Mouse (Mus musculus) intestine, postnatal 0 days (tissue): ENCODE results near the gene Rph3al. TPM values are rescaled to one million over a fixed set of nuclear protein-coding genes. Genes with fewer than 3 reads are reported as not detected.
A peak's percentile ranks its signal among the peaks of the same experiment; 100 is the strongest.

Experiments used
- ATAC-seq: fragments of 200-750 bp; cut with Nextera tagmentation; 2 replicates; pipeline ENCODE4 v1.8.0; 2017; ENCODE audit warnings: mild to moderate bottlenecking, moderate TSS enrichment, moderate library complexity
- H3K27ac ChIP-seq: fragments of 300-500 bp; sonication (generic); 2 replicates; pipeline ENCODE4 v1.5.1; 2014; ENCODE audit warnings: mild to moderate bottlenecking, low read depth, low read length, moderate library complexity
- H3K27me3 ChIP-seq: fragments of 300-500 bp; sonication (generic); replicated peaks from 2 replicates; pipeline ENCODE4 v1.6.1; 2014; ENCODE audit warnings: low read length, mixed read lengths; ENCODE audit not compliant: control insufficient read depth, insufficient read depth
- H3K36me3 ChIP-seq: fragments of 300-500 bp; sonication (generic); 2 replicates; pipeline ENCODE4 v1.6.1; 2014; ENCODE audit warnings: mild to moderate bottlenecking, moderate library complexity; ENCODE audit not compliant: control insufficient read depth, insufficient read depth
- H3K4me1 ChIP-seq: fragments of 300-500 bp; sonication (generic); replicated peaks from 2 replicates; pipeline ENCODE4 v1.6.1; 2014; ENCODE audit warnings: antibody characterized with exemption, low read length, mixed read lengths; ENCODE audit not compliant: control insufficient read depth, insufficient read depth
- H3K4me2 ChIP-seq: fragments of 300-500 bp; sonication (generic); replicated peaks from 2 replicates; pipeline ENCODE4 v1.6.1; 2014; ENCODE audit warnings: low read depth, mild to moderate bottlenecking, moderate library complexity
- H3K4me3 ChIP-seq: fragments of 300-500 bp; sonication (generic); 2 replicates; pipeline ENCODE4 v1.5.1; 2014; ENCODE audit warnings: low read depth, low read length
- H3K9ac ChIP-seq: fragments of 300-500 bp; sonication (generic); 2 replicates; pipeline ENCODE4 v1.6.1; 2014; ENCODE audit warnings: mild to moderate bottlenecking, low read depth, low read length
- H3K9me3 ChIP-seq: fragments of 300-500 bp; sonication (generic); 2 replicates; pipeline ENCODE4 v1.6.1; 2016; ENCODE audit warnings: mixed run types; ENCODE audit not compliant: control insufficient read depth
- CTCF ChIP-seq: sonication (generic); IDR thresholded peaks from 2 replicates; pipeline ENCODE4 v1.5.1; 2016; ENCODE audit warnings: low read depth, mild to moderate bottlenecking, control low read depth, antibody characterized with exemption, moderate library complexity
- WGBS: fragments of 180-500 bp; shearing (Covaris S2); extraction: QIAGEN DNeasy Blood & Tissue Kit; methylation state at CpG from one replicate; pipeline ENCODE4 v1.1.7; 2014; 5-methylcytosine and 5-hydroxymethylcytosine counted together
- polyA plus RNA-seq: library from polyadenylated mRNA; unstranded; fragments of >200 nt; fragmentation: Nextera tagmentation; extraction: Ambion mirVana; gene quantifications from 2 replicates; pipeline ENCODE4 v1.2.1, GENCODE M21; 2015

Rph3al gene
- polyA plus RNA-seq, 1 experiment from 2014 or later = 10.5 TPM

DNA sequence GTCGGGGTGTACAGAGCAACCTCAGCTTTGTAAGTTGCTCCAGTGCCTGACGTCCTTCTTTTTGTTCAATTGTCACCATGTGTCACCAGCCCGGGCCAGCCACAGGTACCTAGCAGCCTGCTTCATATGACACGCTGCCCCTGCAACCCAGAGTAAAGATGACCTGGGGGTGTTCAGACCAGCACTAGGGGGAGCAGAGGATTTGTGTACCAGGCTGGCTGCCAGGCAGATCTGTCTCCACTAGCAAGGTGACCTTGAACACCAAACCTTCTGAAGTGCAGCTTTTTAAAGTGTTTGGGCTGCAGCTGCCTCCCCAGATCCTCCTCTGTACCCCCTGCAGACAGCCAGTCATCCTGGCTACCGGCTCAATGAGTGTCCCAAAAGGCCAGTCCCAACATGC is 9.0 kb upstream of the Rph3al start:
- ATAC-seq = 0 out of 2 replicates have a peak, but pooled peaks have one; percentile 17
- WGBS = 31% methylated on average over 5 of the region's 5 CpGs

DNA sequence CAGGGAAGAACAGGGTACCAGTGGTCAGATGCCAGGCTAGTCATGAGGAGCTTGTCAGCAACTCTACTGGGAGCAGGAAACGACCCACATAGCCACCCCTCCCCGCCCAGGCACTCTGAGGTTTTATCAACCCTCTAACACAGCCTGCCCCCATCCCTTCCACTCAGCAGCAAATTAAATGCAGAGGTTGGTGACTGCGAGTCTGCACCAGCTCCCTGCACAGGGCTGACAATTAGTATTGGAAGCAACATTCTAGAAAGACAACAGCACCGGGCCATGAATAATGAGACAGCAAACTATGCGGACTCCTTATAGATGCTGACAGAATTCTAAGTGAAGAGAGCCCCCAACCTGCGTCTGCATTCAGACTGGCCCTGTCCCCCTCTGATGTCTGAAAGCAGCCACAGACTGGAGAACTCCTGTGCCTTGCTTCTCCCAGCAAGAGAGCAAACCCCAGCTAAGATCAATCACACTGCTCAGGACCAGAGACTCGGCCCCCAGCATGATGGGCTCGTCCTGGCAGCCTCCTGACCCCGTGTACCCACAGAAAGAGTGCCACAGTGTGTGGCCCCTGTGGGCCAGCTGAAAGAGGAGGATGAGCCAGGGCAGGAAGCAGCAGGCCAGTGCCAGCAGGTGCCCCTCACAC is 7.7 kb upstream of the Rph3al start:
- Histone ChIP-seq H3K4me3 (no peak overlapping the region), H3K27ac (no peak overlapping the region), H3K27me3 (no peaks in the 10 kb centered on the region), H3K9ac (no peak overlapping the region), H3K4me2 (no peak overlapping the region), H3K9me3 (0 out of 2 replicates have a peak, but pooled peaks cover 7% of the 10 kb centered on the region), H3K36me3 (no peaks in the 10 kb centered on the region), H3K4me1 (0 out of 2 replicates have a peak, but pooled peaks cover 3% of the 10 kb centered on the region)
- no peak for ATAC-seq
- WGBS = 44% methylated on average over 9 of the region's 9 CpGs
- no peak for TF ChIP-seq CTCF

More for the DNA sequence above, 9.0 kb upstream of the Rph3al start:
- Histone ChIP-seq H3K9me3 (0 out of 2 replicates have a peak, but pooled peaks cover 7% of the 10 kb centered on the region), H3K4me2 (peak overlapping the region; percentile 37), H3K27me3 (no peaks in the 10 kb centered on the region), H3K4me1 (0 out of 2 replicates have a peak, but pooled peaks cover 3% of the 10 kb centered on the region), H3K27ac (peak overlapping the region; percentile 73), H3K36me3 (no peaks in the 10 kb centered on the region), H3K9ac (no peak overlapping the region), H3K4me3 (no peak overlapping the region)
- TF ChIP-seq CTCF = peak; percentile 43

DNA sequence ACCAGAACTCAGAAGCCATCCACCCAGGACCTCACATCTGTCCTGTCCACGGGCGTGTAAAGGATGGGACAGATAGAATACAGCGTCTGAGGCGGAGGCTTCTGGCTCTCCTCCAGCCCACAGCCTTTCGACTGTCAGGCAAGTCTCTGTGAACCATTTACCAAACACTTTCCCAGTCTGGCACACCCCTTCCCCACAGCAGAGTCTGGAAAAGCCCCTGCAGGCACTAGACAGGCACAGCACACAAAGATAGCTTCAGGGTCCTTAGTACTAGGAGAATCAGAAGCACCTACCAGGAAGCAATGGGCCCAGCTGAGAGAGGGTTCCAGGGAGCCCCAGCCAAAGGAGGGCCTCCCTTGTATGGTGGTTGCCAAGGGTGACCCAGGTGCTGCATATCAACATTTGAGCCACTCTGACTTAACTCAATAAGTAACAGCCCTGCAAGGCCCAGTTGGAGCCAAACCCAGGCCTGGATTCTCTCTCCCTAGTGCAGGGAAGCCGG is 808 bp downstream of the Rph3al start:
- Histone ChIP-seq H3K4me1 (peaks cover 29% of the 10 kb centered on the region), H3K9me3 (no peaks in the 10 kb centered on the region), H3K4me2 (peak overlapping the region; percentile 59), H3K4me3 (peak overlapping the region; percentile 24), H3K27ac (peak overlapping the region; percentile 84), H3K36me3 (no peaks in the 10 kb centered on the region), H3K27me3 (no peaks in the 10 kb centered on the region), H3K9ac (peak overlapping the region; percentile 26; the same call in 1 of the 2 replicates)
- peak; percentile 95 for ATAC-seq
- peak; percentile 42 for TF ChIP-seq CTCF
- 10% methylated on average over 6 of the region's 6 CpGs for WGBS

DNA sequence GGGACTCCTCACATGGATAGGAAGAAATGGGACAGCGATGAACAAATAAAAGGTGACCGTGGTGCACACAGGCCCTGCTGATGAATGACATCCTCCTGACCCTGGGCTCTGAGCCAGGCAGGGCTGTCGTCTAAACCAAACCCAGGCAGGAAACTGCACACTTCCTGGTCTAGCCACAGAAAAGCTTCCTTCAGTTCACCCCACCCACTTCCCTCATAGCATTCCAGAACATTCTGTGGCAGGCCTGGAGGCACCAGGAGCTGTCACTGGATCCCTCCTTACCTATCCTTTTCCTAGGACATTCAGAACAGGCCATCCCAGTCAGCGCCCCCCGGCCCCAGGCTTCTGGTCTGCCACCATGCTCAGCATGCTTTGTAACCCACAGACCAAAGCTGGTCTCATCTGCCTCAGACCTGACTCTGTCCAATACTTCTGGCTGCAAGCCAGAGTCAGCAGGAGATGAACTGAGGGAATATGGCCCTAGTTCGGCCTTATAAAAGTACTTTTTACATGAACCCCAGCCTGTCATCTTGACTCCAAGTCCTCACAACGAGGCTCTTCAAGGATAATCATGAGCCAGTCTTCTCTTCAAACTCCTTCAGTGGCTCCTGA is 2.3 kb downstream of the Rph3al start:
- H3K9ac ChIP-seq = 0 out of 2 replicates have a peak overlapping the region, but pooled peaks have one; percentile 7
- peak; percentile 58 for ATAC-seq
- H3K4me2 ChIP-seq = peak overlapping the region; percentile 59; the same call in 1 of the 2 replicates
- H3K4me3 ChIP-seq = no peak overlapping the region
- H3K9me3 ChIP-seq = no peaks in the 10 kb centered on the region
- no peaks in the 10 kb centered on the region for H3K27me3 ChIP-seq
- no peaks in the 10 kb centered on the region for H3K36me3 ChIP-seq
- H3K27ac ChIP-seq = peak overlapping the region; percentile 84
- no peak for TF ChIP-seq CTCF
- H3K4me1 ChIP-seq = peaks cover 29% of the 10 kb centered on the region
- WGBS = 26% methylated on average over 7 of the region's 7 CpGs

DNA sequence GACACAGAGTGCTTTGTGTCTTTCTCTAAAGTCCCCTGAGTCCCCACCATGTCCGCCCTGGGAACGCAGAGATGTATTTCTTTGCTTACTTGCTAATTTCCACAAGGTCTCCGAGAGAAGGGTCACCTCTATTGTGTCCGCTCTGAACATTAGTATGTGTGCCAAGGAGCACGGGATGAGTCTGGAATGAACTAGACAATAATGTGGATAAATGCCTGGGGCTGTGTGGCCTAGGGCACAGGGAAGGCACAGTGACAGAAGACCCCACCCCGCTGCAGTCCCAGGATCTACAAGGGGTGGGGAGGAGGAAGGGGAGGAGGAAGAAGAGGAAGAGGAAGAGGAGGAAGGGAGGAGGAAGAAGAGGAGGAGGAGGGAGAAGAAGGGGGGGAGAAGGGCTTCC is 3.8 kb downstream of the Rph3al start:
- no peak overlapping the region for H3K4me2 ChIP-seq
- TF ChIP-seq CTCF = no peak
- H3K4me3 ChIP-seq = no peak overlapping the region
- H3K36me3 ChIP-seq = no peaks in the 10 kb centered on the region
- WGBS = 72% methylated on average over 6 of the region's 6 CpGs
- H3K27ac ChIP-seq = no peak overlapping the region
- no peak for ATAC-seq
- no peak overlapping the region for H3K9ac ChIP-seq
- H3K4me1 ChIP-seq = peaks cover 29% of the 10 kb centered on the region
- no peaks in the 10 kb centered on the region for H3K27me3 ChIP-seq
- no peaks in the 10 kb centered on the region for H3K9me3 ChIP-seq

DNA sequence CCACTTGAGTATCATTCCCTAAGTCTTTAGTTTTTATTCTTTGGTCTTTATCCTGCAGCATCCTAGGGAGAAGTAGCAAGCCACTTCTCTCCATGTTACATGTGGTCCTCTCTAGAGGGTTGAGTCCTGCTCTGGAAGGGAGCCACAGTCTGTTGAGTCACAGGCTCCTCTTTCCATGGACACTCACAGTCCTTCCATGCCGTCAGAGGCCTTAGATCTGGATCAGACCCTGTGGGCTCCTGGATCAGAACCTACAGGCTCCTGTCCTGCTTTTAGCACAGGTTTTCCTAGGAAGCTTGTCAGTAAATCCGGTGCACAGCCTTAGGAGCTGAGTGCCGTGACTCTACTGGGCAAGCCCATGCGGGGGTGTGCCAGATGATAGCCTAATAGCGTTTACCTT is 4.9 kb downstream of the Rph3al start:
- 62% methylated on average over 5 of the region's 5 CpGs for WGBS
- TF ChIP-seq CTCF = no peak
- no peaks in the 10 kb centered on the region for H3K9me3 ChIP-seq
- no peak overlapping the region for H3K4me2 ChIP-seq
- H3K27me3 ChIP-seq = no peaks in the 10 kb centered on the region
- H3K27ac ChIP-seq = no peak overlapping the region
- H3K4me3 ChIP-seq = no peak overlapping the region
- H3K9ac ChIP-seq = no peak overlapping the region
- no peaks in the 10 kb centered on the region for H3K36me3 ChIP-seq
- H3K4me1 ChIP-seq = peaks cover 24% of the 10 kb centered on the region
- ATAC-seq = no peak
